Mouse (Mus musculus): ENCODE data around the gene Lztfl1. TPM values are rescaled to one million over a fixed set of nuclear protein-coding genes. Genes with fewer than 3 reads are reported as not detected.
"Not testable (repeated sequence)": the region's sequence is repeated elsewhere in the genome, so short reads cannot be mapped to it uniquely, and the experiment has no call there.

Gene Lztfl1
- polyA plus RNA-seq, 1 experiment from 2014 or later, result 55.8 TPM

DNA sequence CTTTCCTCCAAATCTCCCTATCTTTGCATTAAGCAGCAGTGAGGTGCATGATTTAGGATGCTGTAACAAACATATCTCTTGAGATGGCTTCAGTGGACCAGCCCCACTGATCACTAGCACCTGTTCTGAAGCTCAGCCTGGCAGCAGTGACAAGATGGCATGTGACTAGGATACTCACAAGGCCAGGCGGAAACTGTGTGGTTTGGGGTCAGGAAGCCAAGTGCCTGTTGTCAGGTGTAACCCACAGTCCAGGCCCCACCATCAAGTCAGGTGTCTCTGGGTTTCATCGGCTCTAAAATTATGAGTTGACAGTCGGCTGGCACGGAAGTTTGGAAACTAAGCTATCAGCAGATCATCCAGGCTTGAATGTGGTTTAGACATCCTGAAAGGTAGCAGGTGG, 36.8 kb upstream of the Lztfl1 start:
- Histone ChIP-seq H3K4me1 (replicated peaks; ENCODE audit: control insufficient read depth, insufficient read depth, low read length) (no peaks in the 10 kb centered on the region), H3K4me2 (replicated peaks) (no peak overlapping the region), H3K27me3 (ENCODE audit: control insufficient read depth, insufficient read depth, low read length) (no peaks in the 10 kb centered on the region), H3K9ac (no peak overlapping the region), H3K27ac (no peak overlapping the region), H3K36me3 (replicated peaks; ENCODE audit: control insufficient read depth, insufficient read depth) (no peaks in the 10 kb centered on the region), H3K9me3 (ENCODE audit: control insufficient read depth, low read length) (no peaks in the 10 kb centered on the region), H3K4me3 (replicated peaks; ENCODE audit: low read length) (no peak overlapping the region)
- WGBS, result 93% methylated on average over 4 of the region's 4 CpGs
- no peak for ATAC-seq (ENCODE audit: low FRiP score)
- no peak for DNase-seq (ENCODE audit: low spot score)

DNA sequence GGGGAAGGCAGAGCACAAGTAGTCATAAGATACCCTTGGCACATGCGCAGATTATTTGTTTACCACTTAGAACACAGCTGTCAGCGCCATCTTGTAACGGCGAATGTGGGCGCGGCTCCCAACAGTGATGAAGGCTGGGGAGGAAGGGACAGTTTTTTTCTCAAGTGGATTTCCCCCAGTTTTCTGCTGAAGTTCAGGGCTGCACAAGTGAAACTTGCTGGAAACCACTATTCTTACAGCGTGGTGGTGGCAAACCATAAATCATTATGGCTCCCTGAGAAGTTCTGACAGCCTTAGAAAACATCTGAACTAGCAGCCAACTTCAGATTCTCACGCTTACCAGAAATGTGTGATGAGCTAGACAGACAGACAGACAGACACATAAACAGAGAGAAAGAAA, 32.2 kb upstream of the Lztfl1 start:
- not testable (repeated sequence) for H3K4me3 ChIP-seq (replicated peaks; ENCODE audit: low read length); H3K27me3 ChIP-seq (ENCODE audit: control insufficient read depth, insufficient read depth, low read length); DNase-seq (ENCODE audit: low spot score); H3K9me3 ChIP-seq (ENCODE audit: control insufficient read depth, low read length); H3K4me2 ChIP-seq (replicated peaks); H3K36me3 ChIP-seq (replicated peaks; ENCODE audit: control insufficient read depth, insufficient read depth); H3K27ac ChIP-seq; H3K9ac ChIP-seq; H3K4me1 ChIP-seq (replicated peaks; ENCODE audit: control insufficient read depth, insufficient read depth, low read length); ATAC-seq (ENCODE audit: low FRiP score)
- 93% methylated on average over 7 of the region's 8 CpGs for WGBS

DNA sequence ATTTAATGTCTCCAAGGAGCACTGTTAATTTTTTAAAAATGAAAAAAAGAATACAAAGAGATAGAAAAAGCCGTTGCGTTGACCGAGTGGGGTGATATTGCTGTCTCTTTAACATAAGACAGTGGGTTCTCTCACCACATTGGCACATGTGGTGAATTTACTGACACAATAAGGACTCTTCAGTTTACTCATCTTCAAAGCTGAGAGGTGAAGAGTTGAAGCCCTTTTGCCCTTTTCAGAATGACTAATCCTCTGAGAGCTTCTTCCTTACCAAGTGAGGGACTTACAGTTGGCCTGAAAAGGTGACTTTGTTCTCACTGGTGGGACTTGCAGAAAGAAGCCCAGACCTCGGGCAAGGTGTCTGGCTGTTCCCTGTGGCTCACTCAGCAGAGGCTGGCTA, 23.3 kb upstream of the Lztfl1 start:
- H3K9me3 ChIP-seq (ENCODE audit: control insufficient read depth, low read length), result no peaks in the 10 kb centered on the region

DNA sequence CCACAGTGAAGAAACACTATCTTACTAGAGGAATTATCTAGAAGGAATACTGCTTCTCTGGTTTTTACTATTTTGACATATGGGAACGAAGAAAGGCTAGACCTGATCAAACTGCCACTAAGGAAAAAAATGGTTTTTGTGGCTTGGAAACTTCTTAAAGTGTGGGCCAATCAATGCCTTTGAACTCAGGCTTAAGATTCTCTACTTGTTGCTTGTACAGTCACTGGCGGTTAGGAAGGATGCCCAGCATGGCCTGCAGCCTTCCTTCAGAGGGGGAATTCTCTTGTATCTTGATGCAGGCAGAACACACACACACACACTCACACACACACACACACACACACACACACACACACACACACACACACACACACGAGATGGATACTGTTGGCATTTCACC, 16.6 kb upstream of the Lztfl1 start:
- H3K4me2 ChIP-seq (replicated peaks), result no peak overlapping the region
- no peaks in the 10 kb centered on the region for H3K9me3 ChIP-seq (ENCODE audit: control insufficient read depth, low read length)
- no peak overlapping the region for H3K4me3 ChIP-seq (replicated peaks; ENCODE audit: low read length)
- no peaks in the 10 kb centered on the region for H3K36me3 ChIP-seq (replicated peaks; ENCODE audit: control insufficient read depth, insufficient read depth)
- WGBS, result 77% methylated on average over 3 of the region's 3 CpGs
- H3K9ac ChIP-seq, result no peak overlapping the region
- no peaks in the 10 kb centered on the region for H3K4me1 ChIP-seq (replicated peaks; ENCODE audit: control insufficient read depth, insufficient read depth, low read length)
- no peak for ATAC-seq (ENCODE audit: low FRiP score)
- H3K27me3 ChIP-seq (ENCODE audit: control insufficient read depth, insufficient read depth, low read length), result no peaks in the 10 kb centered on the region
- DNase-seq (ENCODE audit: low spot score), result no peak
- H3K27ac ChIP-seq, result no peak overlapping the region

More for the DNA sequence above, 23.3 kb upstream of the Lztfl1 start:
- Histone ChIP-seq H3K4me1 (replicated peaks; ENCODE audit: control insufficient read depth, insufficient read depth, low read length) (no peaks in the 10 kb centered on the region), H3K27ac (no peak overlapping the region), H3K4me3 (replicated peaks; ENCODE audit: low read length) (no peak overlapping the region), H3K36me3 (replicated peaks; ENCODE audit: control insufficient read depth, insufficient read depth) (no peaks in the 10 kb centered on the region), H3K27me3 (ENCODE audit: control insufficient read depth, insufficient read depth, low read length) (no peaks in the 10 kb centered on the region), H3K4me2 (replicated peaks) (no peak overlapping the region), H3K9ac (no peak overlapping the region)
- WGBS, result 86% methylated on average over 4 of the region's 4 CpGs
- DNase-seq (ENCODE audit: low spot score) (no peak), ATAC-seq (ENCODE audit: low FRiP score) (no peak)

DNA sequence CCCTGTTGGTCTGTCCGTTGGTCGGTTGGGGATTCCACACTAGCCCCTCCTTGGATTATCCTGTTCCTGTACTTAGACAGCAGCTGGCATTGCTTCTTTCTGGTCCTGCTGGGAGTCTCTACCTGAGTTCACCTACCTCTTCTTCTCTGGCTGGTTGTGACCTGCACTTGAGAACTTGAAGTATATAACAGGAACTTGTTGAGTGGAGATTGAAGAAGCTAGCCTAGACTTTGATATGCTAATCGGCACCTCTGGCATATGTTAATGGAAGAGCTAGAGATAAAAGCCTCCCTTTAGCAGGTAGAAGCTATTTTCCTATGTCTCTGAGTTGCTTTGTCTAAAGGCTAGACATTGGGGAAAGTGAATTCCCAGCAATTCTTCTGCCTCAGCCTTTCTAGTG, 13.8 kb upstream of the Lztfl1 start:
- no peaks in the 10 kb centered on the region for H3K27me3 ChIP-seq (ENCODE audit: control insufficient read depth, insufficient read depth, low read length)
- no peak overlapping the region for H3K4me3 ChIP-seq (replicated peaks; ENCODE audit: low read length)
- DNase-seq (ENCODE audit: low spot score), result no peak
- H3K27ac ChIP-seq, result no peak overlapping the region
- no peaks in the 10 kb centered on the region for H3K36me3 ChIP-seq (replicated peaks; ENCODE audit: control insufficient read depth, insufficient read depth)
- no peaks in the 10 kb centered on the region for H3K9me3 ChIP-seq (ENCODE audit: control insufficient read depth, low read length)
- 74% methylated on average over 3 of the region's 3 CpGs for WGBS
- no peak overlapping the region for H3K9ac ChIP-seq
- H3K4me2 ChIP-seq (replicated peaks), result no peak overlapping the region
- no peak for ATAC-seq (ENCODE audit: low FRiP score)
- no peaks in the 10 kb centered on the region for H3K4me1 ChIP-seq (replicated peaks; ENCODE audit: control insufficient read depth, insufficient read depth, low read length)

DNA sequence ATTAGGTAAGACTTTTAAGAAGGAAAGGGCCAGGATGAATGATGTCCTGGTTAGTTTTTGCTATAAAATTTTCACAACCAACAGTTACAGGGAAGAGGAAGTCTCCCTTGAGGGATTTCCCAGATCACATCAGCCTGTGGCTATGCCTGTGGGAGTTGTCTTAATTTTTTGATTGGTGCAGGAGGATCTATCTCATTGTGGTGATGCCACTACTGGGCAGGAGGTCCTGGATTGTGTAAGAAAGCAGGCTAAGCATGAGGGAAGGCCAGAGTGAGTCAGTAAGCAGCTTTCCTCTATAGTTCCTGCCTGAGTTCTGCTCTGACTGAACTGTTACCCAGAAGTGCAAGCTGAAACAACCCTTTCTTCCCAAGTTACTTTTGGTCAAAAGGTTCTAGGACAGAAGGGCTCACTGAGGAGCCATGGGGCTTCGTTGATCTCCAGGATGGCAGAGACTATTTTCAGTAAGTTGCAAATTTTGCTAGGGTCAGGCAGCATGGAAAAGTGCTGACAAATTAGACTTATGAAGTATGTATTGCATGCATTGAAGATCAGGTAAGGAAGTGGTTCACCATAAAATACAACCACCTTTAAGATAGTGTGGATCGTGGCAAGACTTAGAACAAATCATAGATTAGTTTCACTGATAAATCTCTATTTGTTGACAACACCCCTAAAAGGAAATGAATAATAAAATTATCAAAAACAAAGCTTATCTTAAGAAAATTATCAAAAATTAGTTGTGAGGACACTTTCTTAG, 5.4 kb upstream of the Lztfl1 start:
- Histone ChIP-seq H3K9me3 (ENCODE audit: control insufficient read depth, low read length) (no peaks in the 10 kb centered on the region), H3K4me2 (replicated peaks) (no peak overlapping the region), H3K27me3 (ENCODE audit: control insufficient read depth, insufficient read depth, low read length) (no peaks in the 10 kb centered on the region), H3K4me3 (replicated peaks; ENCODE audit: low read length) (no peak overlapping the region), H3K27ac (no peak overlapping the region), H3K9ac (no peak overlapping the region), H3K4me1 (replicated peaks; ENCODE audit: control insufficient read depth, insufficient read depth, low read length) (no peaks in the 10 kb centered on the region), H3K36me3 (replicated peaks; ENCODE audit: control insufficient read depth, insufficient read depth) (no peaks in the 10 kb centered on the region)
- WGBS, result 84% methylated on average over 2 of the region's 2 CpGs
- no peak for DNase-seq (ENCODE audit: low spot score)
- ATAC-seq (ENCODE audit: low FRiP score), result no peak

DNA sequence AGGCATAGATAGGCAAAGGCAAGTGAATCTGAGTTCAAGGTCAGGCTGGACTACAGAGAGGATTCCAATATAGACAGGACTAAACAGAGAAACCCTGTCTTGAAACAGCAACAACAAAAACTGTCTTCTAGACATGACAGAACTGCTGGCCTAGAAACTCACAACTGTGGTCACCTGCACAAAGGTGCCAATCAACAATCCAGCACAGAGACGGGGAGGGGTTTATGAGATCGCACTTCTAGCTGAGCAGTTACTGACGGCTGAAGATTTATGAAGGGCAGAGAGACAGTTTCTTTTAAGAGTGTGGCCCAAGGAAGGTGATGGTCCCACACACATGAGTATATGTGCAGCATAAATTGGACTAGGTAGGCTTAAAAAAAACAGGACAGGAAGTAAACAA, 1.2 kb downstream of the Lztfl1 start:
- WGBS, result 77% methylated on average over 3 of the region's 3 CpGs
- no peak for ATAC-seq (ENCODE audit: low FRiP score)

DNA sequence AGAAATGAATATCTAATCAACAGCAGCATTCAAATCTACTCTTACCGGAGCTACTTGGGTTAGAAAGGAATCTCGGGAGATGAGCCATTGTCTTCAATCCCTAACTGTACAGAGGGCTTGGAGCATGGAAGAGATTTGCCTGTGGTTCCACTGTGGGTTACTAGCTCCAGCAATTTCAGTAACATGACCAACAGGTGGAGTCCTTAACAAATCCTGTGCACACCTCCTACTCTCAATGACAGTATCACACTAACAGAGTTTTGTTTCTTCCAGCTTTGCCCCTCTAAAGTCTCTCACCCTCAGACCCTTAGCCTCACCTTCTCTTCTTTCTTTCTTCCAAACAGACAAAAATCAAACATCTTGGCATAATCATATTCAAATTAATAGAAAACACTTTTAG, 4.4 kb downstream of the Lztfl1 start:
- peaks cover 8% of the 10 kb centered on the region; the same call in 1 of the 2 replicates for H3K4me1 ChIP-seq (replicated peaks; ENCODE audit: control insufficient read depth, insufficient read depth, low read length)
- no peak for DNase-seq (ENCODE audit: low spot score)
- peaks cover 37% of the 10 kb centered on the region for H3K36me3 ChIP-seq (replicated peaks; ENCODE audit: control insufficient read depth, insufficient read depth)
- H3K9me3 ChIP-seq (ENCODE audit: control insufficient read depth, low read length), result no peaks in the 10 kb centered on the region
- WGBS, result 80% methylated on average over 2 of the region's 2 CpGs
- no peak for ATAC-seq (ENCODE audit: low FRiP score)
- no peak overlapping the region for H3K4me3 ChIP-seq (replicated peaks; ENCODE audit: low read length)
- H3K27ac ChIP-seq, result no peak overlapping the region
- H3K9ac ChIP-seq, result no peak overlapping the region
- H3K27me3 ChIP-seq (ENCODE audit: control insufficient read depth, insufficient read depth, low read length), result no peaks in the 10 kb centered on the region
- no peak overlapping the region for H3K4me2 ChIP-seq (replicated peaks)

More for the DNA sequence above, 1.2 kb downstream of the Lztfl1 start:
- DNase-seq (ENCODE audit: low spot score), result no peak
- H3K9ac ChIP-seq, result 0 out of 2 replicates have a peak overlapping the region, but pooled peaks have one; percentile 88
- H3K27me3 ChIP-seq (ENCODE audit: control insufficient read depth, insufficient read depth, low read length), result no peaks in the 10 kb centered on the region
- H3K27ac ChIP-seq, result no peak overlapping the region
- H3K4me1 ChIP-seq (replicated peaks; ENCODE audit: control insufficient read depth, insufficient read depth, low read length), result peaks cover 8% of the 10 kb centered on the region; the same call in 1 of the 2 replicates
- peak overlapping the region; percentile 87 for H3K4me2 ChIP-seq (replicated peaks)
- peaks cover 10% of the 10 kb centered on the region for H3K36me3 ChIP-seq (replicated peaks; ENCODE audit: control insufficient read depth, insufficient read depth)
- peak overlapping the region; percentile 92 for H3K4me3 ChIP-seq (replicated peaks; ENCODE audit: low read length)
- no peaks in the 10 kb centered on the region for H3K9me3 ChIP-seq (ENCODE audit: control insufficient read depth, low read length)

DNA sequence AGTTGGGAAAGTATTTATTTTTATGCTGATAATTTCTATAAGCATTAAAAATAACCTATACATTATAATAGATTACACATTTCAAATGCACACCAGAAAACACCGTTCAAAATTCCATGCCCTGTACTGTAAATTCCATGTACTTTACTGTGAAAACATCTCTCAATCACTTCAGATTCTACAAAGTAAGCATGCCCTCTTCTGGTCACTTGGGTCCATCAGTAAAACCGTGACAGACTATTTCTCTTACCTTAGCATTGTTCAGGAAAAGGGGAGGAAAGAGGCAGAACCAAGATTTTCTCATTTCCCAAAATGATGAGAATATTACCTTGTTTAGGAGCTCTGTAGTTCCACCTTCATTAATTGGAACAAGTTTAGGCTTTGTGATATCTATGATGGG, 8.3 kb downstream of the Lztfl1 start:
- Histone ChIP-seq H3K4me3 (replicated peaks; ENCODE audit: low read length) (no peak overlapping the region), H3K9ac (no peak overlapping the region), H3K4me2 (replicated peaks) (no peak overlapping the region), H3K9me3 (ENCODE audit: control insufficient read depth, low read length) (no peaks in the 10 kb centered on the region), H3K36me3 (replicated peaks; ENCODE audit: control insufficient read depth, insufficient read depth) (peaks cover 58% of the 10 kb centered on the region), H3K4me1 (replicated peaks; ENCODE audit: control insufficient read depth, insufficient read depth, low read length) (no peaks in the 10 kb centered on the region), H3K27me3 (ENCODE audit: control insufficient read depth, insufficient read depth, low read length) (no peaks in the 10 kb centered on the region), H3K27ac (no peak overlapping the region)
- DNase-seq (ENCODE audit: low spot score) (no peak), ATAC-seq (ENCODE audit: low FRiP score) (no peak)
- 53% methylated on average over 2 of the region's 2 CpGs for WGBS

DNA sequence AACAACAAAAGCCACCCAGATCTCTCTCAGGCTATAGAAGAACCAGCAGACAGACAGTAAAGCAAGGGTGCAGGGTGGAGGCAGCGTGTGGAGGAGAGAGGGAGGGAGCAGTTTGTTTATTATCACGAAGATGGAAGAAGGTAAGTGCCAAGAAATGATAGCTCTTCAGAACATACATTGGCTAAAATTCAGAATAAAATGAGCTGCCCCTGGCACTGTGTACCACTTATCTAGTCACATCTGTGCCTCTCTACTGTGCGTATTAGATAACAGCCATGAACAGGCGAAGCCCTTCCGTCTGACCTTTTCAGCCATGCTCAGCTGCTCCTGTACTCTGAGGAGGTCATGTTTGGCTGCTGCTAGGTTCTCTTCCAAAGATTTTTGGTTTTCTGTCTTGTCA, 15.7 kb downstream of the Lztfl1 start:
- H3K9me3 ChIP-seq (ENCODE audit: control insufficient read depth, low read length), result no peaks in the 10 kb centered on the region
- WGBS, result 92% methylated on average over 5 of the region's 5 CpGs
- H3K9ac ChIP-seq, result no peak overlapping the region
- no peaks in the 10 kb centered on the region for H3K27me3 ChIP-seq (ENCODE audit: control insufficient read depth, insufficient read depth, low read length)
- H3K4me3 ChIP-seq (replicated peaks; ENCODE audit: low read length), result no peak overlapping the region
- H3K4me2 ChIP-seq (replicated peaks), result no peak overlapping the region
- ATAC-seq (ENCODE audit: low FRiP score) (no peak), DNase-seq (ENCODE audit: low spot score) (no peak)
- H3K36me3 ChIP-seq (replicated peaks; ENCODE audit: control insufficient read depth, insufficient read depth), result peaks cover 56% of the 10 kb centered on the region
- H3K27ac ChIP-seq, result no peak overlapping the region
- H3K4me1 ChIP-seq (replicated peaks; ENCODE audit: control insufficient read depth, insufficient read depth, low read length), result no peaks in the 10 kb centered on the region
